Mouse (Mus musculus): ENCODE results near the gene Eefsec.

Gene Eefsec

DNA sequence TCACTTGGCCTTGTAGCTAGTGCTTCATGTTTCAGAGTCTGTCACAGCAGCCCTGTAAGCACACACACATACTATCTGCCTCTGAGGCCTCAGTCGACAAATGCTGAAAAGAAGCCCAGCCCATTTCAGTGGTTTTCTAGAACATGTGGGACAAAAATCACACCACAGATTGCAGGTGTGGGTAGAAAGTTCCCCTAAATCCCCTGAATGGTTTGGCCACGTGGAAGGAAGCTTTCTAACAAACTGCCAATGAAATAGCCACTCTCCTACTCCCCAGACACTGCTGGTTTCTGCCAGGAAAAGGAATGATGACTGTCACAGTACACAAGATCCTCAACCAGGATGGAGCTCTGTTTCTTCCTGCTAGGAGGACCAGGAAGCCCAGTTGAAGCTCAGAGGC lies 33.7 kb downstream of the Eefsec start:
- no peak for DNase-seq

GRCm38 (mm10) chr6:88409492-88409891 lies 36.8 kb downstream of the Eefsec start:
- DNase-seq: no peak

DNA sequence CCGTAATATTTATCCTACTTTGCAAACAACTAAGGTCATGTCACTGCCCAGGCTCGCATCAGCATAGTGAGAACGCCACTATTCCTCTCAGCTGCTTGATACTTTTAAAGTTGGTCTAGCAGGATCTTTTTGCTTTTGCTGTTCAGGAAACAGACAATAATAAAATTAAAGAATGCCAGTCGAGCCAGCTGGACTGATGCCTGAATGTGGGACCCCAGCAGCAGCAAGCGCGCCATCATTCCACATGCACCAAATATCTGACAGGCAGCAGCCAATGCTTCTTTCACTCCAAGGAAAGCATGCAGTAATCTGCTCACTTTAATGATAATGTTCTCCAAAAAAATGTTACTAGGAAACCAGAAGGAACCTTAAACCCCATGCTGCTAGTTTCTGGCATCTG lies 45.9 kb downstream of the Eefsec start:
- no peak for DNase-seq

DNA sequence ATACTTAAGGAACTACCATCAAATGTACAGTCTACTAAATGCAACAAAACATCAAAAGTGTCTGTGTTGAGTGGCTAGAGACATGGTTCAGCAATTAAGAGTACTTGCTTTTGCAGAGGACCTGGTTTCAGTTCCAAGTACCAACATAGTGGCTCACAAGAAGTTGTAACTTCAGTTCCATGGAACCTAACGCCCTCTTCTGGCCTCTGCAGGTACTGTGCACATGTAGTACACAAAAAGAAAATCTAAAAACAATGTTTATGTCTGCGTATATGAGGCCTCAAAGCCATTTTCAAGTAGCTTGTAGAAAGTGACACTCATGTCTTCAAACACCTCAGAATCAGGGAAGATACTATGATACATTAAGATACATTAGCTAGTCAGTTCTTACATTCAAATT lies 48.4 kb downstream of the Eefsec start:
- DNase-seq: no peak

DNA sequence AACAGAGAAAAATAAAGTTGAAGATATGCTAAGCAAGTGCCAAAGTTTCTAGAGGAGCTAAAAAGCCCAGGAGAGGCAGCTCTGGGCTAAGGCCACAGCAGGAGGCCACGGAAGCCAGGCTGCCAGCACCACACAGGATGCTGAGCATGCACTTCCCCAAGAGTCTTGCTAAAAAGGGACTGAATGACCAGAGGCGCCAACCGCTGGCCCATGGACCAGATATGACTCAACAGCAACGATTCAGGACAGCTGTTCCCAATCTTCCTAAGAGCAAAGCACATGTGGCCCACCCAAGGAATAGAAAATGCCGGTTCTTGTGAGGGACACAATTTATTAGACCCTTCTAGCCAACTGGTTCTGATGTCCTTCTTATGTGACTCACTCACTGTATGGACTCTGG lies 57.4 kb downstream of the Eefsec start:
- no peak for DNase-seq

- no peak for DNase-seq
Observed at GRCm38 (mm10) chr6:88387836-88388724, 58.3 kb downstream of the Eefsec start.

- DNase-seq: no peak
Observed at GRCm38 (mm10) chr6:88384420-88385053, 61.8 kb downstream of the Eefsec start.

- DNase-seq: no peak
Observed at GRCm38 (mm10) chr6:88383734-88384133, 62.6 kb downstream of the Eefsec start.

GRCm38 (mm10) chr6:88379756-88380155 lies 66.6 kb downstream of the Eefsec start:
- DNase-seq: no peak

- DNase-seq: no peak
Observed at GRCm38 (mm10) chr6:88378829-88379228, 67.5 kb downstream of the Eefsec start.

- DNase-seq: no peak
Observed at GRCm38 (mm10) chr6:88374247-88374646, 72.1 kb downstream of the Eefsec start.

- DNase-seq: peak; percentile 35
Observed at GRCm38 (mm10) chr6:88369851-88370635, 76.3 kb downstream of the Eefsec start.

DNA sequence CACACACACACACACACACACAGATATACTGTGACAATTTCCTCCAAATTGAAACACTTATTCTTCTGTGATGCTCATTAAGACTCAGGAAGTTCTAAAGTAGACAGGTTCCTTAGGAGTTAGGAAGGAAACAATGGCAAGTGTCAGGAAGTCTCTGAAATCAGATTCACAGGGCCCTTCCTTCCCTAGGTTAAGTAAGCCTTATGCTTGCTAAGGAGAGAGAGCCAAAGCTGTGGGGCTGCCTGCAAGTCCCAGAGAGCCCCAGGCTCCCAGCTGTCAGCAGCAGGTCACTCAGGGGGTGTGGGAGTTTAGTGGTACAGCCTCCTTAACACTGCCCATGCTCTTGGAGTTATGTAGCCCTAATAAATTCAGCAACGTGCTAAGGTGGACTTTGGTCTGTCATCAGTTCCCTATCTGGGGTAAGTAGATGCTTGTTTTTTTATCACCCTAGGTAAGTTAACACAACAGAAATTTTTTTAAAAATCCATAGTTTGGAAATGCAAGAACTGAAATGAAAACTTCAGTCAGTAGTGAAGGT lies 82.8 kb downstream of the Eefsec start:
- no peak for DNase-seq

DNA sequence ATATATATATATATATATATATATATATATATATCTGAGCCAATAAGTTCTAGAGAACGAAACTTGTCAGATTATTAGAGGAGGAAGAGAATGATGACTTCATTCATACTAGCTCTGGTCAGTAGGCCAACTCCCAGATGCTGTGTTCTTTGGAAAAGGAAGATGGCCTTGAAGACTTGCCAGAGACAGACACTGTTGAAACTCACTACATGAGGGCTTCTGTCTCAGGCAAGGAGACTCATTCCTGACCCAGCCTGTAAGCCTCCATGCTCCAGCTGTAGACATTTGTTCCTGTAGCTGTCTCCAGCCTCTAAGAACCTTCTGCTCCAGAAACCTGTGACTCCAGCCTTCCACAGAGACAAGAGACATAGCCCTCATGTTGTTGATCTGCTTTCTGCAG lies 85.2 kb downstream of the Eefsec start:
- no peak for DNase-seq

DNA sequence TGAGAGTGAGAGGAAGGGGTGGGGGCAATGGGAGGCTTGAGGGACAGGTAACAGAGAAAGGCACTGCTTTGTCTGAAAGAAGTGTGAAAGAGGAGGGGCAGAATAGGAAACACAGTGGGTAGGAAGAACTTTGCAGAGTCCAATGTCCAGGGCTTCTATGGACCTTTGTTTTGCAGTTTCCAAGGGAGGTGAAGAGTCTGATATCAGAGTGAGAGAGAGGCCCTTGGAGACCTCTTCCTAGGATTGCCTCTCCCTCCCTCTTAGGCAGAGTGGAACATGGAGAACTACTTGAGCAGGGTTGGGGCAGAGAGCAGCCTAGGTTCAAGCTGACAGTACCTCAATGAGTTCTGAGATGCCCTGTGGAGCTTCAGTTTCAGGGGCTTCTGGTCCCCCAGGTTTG lies 88.1 kb downstream of the Eefsec start:
- DNase-seq: no peak

DNA sequence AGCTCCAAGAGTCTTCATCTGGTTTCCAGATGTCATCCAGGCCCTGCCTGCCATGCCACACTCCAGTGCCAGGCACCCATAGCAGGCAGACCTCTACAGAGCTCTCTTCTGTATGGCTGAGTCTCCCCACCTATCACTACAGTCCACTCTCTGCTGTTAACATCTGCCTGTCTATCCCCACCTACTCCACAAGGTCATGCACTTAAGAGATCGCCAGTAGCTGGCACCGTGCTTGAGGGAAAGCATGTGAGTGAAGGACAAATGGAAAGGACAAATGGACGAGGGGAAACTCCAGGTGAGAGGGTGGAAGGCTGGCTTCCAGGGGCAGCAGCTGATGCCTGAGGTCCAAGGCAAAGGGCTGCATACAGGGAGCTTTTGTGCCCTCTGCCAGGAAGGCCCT lies 90.5 kb downstream of the Eefsec start:
- DNase-seq: no peak

- DNase-seq: no peak
Observed at GRCm38 (mm10) chr6:88352541-88352940, 93.8 kb downstream of the Eefsec start.

DNA sequence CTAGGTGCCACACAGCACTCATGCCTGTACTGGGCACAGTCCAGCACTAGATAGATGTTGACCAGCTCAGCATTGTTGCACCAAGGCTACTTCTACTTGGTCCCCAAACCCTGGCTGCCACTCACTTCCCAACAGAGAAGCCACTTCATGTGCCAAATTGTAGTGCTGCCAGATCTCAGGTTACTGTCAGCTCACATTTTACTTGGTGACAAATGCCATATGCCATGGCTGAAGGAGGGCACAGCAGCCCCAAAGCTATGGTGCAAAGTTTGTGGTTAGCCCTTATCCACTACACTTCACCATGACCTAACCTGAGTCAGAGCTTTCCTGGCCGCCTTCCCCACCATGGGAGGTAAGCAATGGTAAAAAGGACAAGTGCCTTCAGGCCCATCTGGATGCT lies 99.6 kb downstream of the Eefsec start:
- DNase-seq: no peak

DNA sequence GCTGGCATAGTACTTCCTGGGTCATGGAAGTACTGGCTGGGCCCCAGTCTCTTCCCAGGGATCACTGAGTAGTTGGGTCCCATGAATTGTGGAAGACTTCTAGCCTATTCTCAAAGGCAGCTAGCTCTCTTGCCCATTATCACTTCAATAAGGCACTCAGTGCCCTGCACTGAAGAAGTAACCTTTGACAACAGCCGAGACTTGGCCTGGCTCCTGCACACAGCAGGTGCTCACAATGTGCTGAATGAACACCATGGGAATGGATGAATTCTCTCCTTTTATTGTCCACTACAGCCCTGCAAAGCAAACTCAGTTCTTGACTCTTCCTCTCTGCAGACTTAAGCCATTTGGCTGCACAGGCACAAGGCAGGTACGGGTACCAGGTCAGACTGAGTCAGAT lies 101.0 kb downstream of the Eefsec start:
- no peak for DNase-seq

GRCm38 (mm10) chr6:88343485-88344450 lies 102.6 kb downstream of the Eefsec start:
- DNase-seq: peak; percentile 85

- DNase-seq: no peak
Observed at GRCm38 (mm10) chr6:88342965-88343364, 103.4 kb downstream of the Eefsec start.

DNA sequence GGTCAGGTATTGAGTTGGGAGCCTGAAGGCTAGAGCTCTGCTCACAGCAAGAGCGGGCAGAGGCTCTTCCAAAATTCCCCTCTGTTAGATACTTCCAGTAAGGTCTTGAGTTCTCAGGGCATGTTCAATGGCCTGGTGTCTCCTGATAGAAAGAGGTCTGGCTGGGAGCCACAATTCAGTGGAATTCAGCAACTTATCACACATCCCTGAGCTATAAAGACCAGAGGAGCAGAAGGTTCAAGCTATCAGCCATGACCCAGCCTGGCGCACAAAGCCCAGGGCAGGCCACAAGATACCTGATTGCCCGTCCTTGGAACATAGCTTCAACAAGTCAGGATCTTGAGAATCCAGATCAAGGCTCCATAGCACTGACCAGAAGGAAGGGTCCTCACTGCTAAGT lies 105.2 kb downstream of the Eefsec start:
- DNase-seq: no peak

Data from right cerebral cortex, postnatal 4 days (tissue).